Mouse (Mus musculus) spleen, postnatal 36 days (tissue): ENCODE measurements around the gene Tnfrsf8.
"Not testable (repeated sequence)": the region's sequence is repeated elsewhere in the genome, so short reads cannot be mapped to it uniquely, and the experiment has no call there.

Source experiments
- DNase-seq, 2 experiments: peaks; one replicate each; pipeline ENCODE4 v3.0.0; 2022; ENCODE audit warnings: low spot score in 2 of 2, mixed read lengths in 1 of 2

Tnfrsf8 gene

DNA sequence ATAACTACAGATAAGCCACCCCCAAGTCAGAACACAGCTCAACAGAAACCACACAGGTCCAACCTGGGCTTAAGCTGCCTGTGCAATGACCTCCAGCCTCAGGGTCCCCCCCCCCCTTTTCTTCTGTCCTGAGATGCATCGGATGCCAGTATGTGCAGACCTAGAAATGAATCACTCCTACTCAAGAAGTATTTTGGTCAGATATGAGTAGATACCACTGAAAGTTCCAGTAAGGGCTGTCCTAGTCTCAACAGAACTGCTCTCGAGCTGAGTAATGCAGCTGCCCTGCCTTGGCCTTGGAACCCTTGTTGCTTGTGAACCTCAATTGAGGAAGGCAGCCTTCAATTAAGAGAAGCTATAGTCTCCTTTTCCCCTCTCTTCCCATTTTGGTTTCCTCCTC is 4.1 kb downstream of the Tnfrsf8 start:
- DNase-seq = no peak

DNA sequence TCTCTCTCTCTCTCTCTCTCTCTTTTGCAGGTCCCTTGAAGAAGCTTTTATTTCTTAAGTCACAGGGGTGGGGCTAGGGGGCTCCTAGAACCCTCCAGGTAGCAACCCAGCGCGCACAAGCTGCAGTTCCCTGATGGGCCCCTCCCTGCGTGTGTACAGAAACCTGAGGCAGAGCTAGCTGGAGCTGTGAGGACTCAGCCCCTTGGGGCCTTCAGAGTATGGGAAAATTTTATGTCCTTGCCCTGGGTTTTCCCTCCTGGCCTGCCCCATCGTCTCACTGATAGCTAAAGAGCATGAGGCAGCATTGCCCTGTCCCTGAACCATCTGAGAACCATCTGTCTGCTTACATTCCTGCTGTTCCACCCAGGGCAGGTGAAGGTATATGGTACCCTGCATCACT is 8.5 kb downstream of the Tnfrsf8 start:
- no peak for DNase-seq

DNA sequence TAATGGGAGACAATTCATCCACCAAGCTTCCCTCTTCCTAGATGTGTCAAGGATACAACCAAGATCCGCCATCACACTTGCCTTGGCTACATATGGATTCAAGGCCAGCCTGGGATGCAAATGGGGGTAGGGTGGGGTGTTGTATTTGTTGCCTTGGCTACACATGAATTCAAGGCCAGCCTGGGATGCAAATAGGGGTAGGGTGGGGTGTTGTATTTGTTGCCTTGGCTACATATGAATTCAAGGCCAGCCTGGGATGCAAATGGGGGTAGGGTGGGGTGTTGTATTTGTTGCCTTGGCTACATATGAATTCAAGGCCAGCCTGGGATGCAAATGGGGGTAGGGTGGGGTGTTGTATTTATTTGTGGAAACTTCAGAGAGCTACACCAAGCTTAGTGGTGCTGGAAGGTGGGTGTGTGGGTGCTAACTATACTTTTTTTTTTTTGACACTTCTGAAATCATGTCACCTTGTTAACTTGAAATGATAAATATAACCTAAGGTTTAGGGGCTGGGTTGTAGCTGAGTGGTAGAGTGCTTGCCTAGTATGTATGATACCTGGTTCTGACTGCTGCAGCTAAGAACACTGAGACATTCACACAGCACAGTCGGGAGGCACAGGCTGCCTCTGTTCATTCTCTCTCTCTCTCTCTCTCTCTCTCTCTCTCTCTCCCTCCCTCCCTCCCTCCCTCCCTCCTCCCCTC is 9.2 kb downstream of the Tnfrsf8 start:
- not testable (repeated sequence) for DNase-seq

GRCm38 (mm10) chr4:145304109-145304508 is 10.9 kb downstream of the Tnfrsf8 start:
- no peak for DNase-seq

GRCm38 (mm10) chr4:145302106-145302505 is 12.9 kb downstream of the Tnfrsf8 start:
- DNase-seq = no peak

DNA sequence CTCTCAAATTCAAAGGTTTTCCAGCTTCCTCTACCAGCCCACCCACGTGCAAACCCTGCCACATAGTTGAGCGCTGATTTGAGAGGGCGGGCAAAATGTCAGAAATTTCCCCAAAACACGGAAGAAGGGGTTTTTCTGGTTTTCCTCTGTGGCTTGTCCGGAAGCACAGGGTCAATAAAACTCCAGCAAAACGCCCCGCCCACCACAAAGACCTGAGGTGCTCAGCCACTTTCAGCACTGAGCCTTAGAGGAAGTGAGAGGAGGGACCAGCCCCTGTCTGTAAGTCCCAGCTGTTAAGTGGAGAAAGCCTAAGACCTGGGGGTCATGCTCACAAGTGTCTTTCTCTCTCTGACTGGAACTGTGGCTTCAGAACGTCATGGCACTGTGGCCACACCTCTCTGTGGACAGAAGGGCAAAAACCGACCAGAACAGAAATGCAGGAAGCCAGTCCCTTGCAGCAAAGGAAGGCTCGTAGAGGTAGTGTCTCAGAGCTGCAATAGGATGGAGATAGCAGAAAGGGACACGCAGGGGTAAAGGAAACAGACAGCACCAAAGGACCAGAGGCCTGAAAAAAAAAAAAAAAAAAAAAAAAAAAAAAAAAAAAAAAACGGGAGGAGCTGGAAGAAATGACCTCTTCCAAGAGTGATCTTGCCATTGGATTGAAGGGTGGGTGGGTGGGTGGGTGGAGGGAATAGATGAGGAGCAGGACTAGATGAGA is 14.6 kb downstream of the Tnfrsf8 start:
- DNase-seq = peak; percentile 82 to 86

- no peak for DNase-seq
Observed at GRCm38 (mm10) chr4:145299355-145299754, 15.6 kb downstream of the Tnfrsf8 start.

DNA sequence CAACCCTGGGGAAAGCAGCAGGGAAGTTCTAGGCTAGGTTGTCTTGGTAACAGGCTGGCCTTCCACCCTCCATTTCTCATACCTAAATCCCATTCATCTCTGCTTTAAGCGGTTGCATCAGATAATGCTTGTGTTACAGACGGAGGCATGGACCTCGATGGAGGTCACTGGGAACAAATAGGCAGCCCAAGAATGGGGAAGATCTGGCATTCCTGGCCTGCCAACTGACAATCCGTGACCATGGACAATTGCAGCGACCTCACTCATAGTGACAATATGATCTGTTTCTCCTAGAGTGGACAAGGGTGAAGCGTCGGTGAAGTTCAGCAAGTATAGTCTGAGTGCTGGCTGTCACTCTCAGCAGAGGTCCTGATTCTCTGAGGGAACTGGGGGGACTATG is 16.1 kb downstream of the Tnfrsf8 start:
- no peak for DNase-seq

DNA sequence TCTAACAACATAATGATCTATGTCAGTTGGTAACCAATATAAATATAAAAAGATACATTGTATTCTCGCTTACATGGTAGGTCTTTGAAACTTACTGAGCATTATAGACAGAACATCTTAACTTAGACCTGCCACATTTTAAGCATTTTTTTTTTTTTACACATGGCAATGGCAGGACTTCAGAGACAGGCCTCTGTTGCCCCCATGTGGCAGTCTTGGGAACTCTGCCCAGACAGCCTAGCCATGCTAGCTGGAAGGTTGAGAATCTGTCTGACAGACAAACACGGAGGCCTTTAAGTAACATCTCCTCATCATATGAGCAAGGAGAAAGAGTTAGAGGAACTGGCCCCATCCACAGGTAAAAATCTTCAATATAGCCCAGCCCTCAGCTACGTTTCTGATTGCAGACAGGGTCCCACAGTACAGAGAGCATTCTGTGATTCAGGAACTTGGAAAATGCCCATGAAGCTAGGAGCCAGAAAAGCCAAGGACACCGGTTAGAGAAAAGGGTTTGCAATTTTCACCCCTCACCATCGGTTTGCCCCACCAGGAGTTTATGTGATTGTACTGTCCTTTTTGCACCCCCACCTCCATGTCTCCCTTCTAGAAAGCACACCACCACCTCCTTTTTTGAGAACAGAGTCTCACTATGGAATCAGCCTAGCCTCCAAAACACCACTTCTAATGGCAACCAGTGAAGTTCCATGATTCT is 19.2 kb downstream of the Tnfrsf8 start:
- DNase-seq = peak; percentile 48 to 54

GRCm38 (mm10) chr4:145294588-145294987 is 20.4 kb downstream of the Tnfrsf8 start:
- DNase-seq = no peak

GRCm38 (mm10) chr4:145286369-145287120 is 28.4 kb downstream of the Tnfrsf8 start:
- peak; percentile 56 to 62 for DNase-seq

- no peak for DNase-seq
Observed at GRCm38 (mm10) chr4:145284675-145285074, 30.3 kb downstream of the Tnfrsf8 start.

- DNase-seq = no peak
Observed at GRCm38 (mm10) chr4:145283441-145283840, 31.5 kb downstream of the Tnfrsf8 start.

DNA sequence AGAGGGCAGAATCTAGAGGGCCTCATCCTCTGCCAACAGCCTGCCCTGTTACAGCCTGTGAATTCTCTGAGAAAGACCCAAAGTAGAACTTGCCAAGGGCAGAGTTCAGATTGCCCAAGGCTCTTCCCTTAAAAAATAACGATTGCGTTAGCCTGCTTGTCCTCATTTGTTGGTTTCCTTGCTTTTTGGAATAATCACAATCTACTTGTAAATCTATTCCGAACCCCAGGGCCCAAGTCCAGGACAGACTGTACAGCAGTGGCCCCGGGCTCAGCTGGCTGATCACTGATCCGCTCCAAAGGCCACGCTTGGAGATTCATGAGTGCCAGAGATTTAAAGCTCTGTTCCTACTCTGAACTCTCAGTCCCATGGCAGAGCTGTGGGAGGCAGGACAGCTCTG is 34.0 kb downstream of the Tnfrsf8 start:
- no peak for DNase-seq

- DNase-seq = no peak
Observed at GRCm38 (mm10) chr4:145278724-145279370, 36.1 kb downstream of the Tnfrsf8 start.

DNA sequence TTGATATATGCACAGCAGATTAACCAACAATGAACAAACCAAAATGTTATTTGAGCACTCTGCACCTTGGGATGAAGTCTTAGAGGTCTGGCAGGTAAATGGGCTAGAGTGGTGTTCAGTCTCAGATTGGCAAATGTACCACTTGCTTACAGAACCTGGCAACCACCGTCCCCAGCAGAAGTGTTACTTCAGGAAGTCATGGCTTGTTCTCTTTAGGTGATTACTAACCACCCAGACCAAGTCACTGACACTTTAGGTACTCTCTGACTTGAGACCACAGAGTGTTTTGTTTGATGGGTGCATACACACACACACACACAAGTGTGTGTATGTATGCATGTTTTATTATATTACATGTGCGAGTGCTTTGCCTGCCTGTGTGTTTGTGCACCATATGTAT is 36.7 kb downstream of the Tnfrsf8 start:
- no peak for DNase-seq

- peak in 1 of 2 experiments; percentile 20 for DNase-seq
Observed at GRCm38 (mm10) chr4:145276368-145277249, 38.4 kb downstream of the Tnfrsf8 start.

- DNase-seq = no peak
Observed at GRCm38 (mm10) chr4:145274887-145275286, 40.1 kb downstream of the Tnfrsf8 start.

DNA sequence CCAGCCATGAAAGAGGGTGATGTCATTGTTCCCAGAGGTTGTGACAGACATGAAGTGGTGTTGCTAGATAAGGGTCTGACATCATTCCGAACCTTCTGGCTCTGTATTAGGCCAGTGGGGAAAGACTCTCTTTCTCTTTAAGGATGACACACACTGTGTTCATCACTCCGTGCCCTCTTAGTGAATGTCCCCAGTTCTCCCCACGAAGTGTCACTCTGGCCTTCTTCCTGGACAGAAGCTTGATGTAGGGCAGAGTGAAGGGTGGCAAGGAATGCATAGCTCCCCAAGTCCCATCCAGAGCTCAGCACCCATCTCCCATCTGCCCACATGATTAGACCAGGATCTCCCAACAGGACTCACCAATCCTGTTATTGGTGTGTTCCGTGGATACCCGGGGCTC is 41.0 kb downstream of the Tnfrsf8 start:
- DNase-seq = no peak

DNA sequence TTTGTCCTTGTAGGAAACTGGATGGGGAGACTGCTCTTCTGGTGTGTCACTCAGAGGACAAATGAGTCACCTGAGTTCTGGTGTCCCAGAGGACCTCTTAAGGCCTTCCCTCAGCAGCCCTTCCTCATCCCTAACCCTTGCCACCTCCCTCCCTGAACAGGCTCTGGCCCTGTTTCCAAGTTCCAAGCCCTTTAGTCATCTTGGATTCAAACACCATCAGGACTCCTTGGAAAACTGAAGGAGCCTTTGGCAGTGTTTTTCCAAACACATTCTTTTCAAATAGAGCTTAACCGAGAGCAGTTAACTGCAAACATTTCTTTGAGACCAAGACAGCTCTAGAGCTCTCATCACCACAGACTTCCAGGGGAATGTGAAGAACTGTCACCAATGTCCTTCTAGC is 42.2 kb downstream of the Tnfrsf8 start:
- DNase-seq = no peak
